Mouse (Mus musculus) bone marrow, adult 2 months (tissue): ENCODE results near the gene Met. TPM values are rescaled to one million over a fixed set of nuclear protein-coding genes. Genes with fewer than 3 reads are reported as not detected.

ENCODE experiments used
- H3K27ac ChIP-seq: fragments of 200-500 bp; 2 replicates; pipeline ENCODE4 v1.5.1; 2012; ENCODE audit warnings: low read depth, mild to moderate bottlenecking, control low read depth, inconsistent platforms, low read length; ENCODE audit not compliant: control insufficient read depth, poor library complexity, insufficient read depth
- H3K4me1 ChIP-seq: fragments of 200-500 bp; 2 replicates; pipeline ENCODE4 v1.6.1; 2011; ENCODE audit warnings: low read length; ENCODE audit not compliant: control insufficient read depth, insufficient read depth
- H3K4me3 ChIP-seq: fragments of 200-500 bp; replicated peaks from 2 replicates; pipeline ENCODE3; 2011; ENCODE audit warnings: mild to moderate bottlenecking, low read depth, low read length, control low read depth; ENCODE audit not compliant: control insufficient read depth
- CTCF ChIP-seq: fragments of 200-500 bp; IDR thresholded peaks from 2 replicates; pipeline ENCODE4 v1.5.1; 2011; ENCODE audit warnings: low read length, control low read depth; ENCODE audit not compliant: control insufficient read depth, insufficient read depth
- POLR2A ChIP-seq: fragments of 200-500 bp; IDR thresholded peaks from 2 replicates; pipeline ENCODE4 v1.6.1; 2011; ENCODE audit warnings: low read depth, mild to moderate bottlenecking, control low read depth, low read length, borderline replicate concordance; ENCODE audit not compliant: control insufficient read depth
- WGBS: fragments of 180-500 bp; shearing (Covaris S2); methylation state at CpG from one replicate; pipeline ENCODE4 v1.1.7; 2018; 5-methylcytosine and 5-hydroxymethylcytosine counted together
- polyA plus RNA-seq: library from polyadenylated mRNA; stranded (reverse); fragments of >200 nt; gene quantifications from 2 replicates; pipeline ENCODE4 v1.2.4, GENCODE M21; 2011; ENCODE audit warnings: low replicate concordance; ENCODE audit not compliant: missing spikeins, insufficient read depth, insufficient read length

The Met gene
- polyA plus RNA-seq, 1 experiment = 5.3 TPM

- WGBS = 84% methylated on average over 5 of the region's 5 CpGs
- Histone ChIP-seq H3K4me1 (no peaks in the 10 kb centered on the region), H3K4me3 (no peak overlapping the region), H3K27ac (no peak overlapping the region)
- TF ChIP-seq CTCF (no peak), POLR2A (no peak)
Measured at GRCm38 (mm10) chr6:17546825-17547224, 83.2 kb downstream of the Met start.

DNA sequence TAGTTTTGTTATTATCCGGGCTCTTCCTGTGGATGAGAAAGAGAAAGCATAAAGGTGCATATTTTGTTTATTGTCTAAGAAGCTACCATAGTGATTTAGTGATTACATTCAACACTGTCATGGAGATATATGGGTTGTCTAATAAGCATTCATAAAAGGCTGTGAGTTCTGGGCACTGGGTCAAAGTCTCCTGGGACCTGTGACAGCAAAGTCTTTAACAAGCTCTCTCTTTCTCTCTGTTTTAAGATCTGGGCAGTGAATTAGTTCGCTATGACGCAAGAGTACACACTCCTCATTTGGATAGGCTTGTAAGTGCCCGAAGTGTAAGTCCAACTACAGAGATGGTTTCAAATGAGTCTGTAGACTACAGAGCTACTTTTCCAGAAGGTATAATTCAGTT is 85.2 kb downstream of the Met start:
- no peak for TF ChIP-seq POLR2A
- TF ChIP-seq CTCF = no peak
- WGBS = 82% methylated on average over 4 of the region's 4 CpGs
- no peak overlapping the region for H3K4me3 ChIP-seq

GRCm38 (mm10) chr6:17549645-17550044 is 86.0 kb downstream of the Met start:
- Histone ChIP-seq H3K4me1 (no peaks in the 10 kb centered on the region), H3K27ac (no peak overlapping the region), H3K4me3 (no peak overlapping the region)
- no peak for TF ChIP-seq CTCF
- TF ChIP-seq POLR2A = no peak
- WGBS = 71% methylated on average over 3 of the region's 3 CpGs

More for the DNA sequence above, 85.2 kb downstream of the Met start:
- Histone ChIP-seq H3K4me1 (no peaks in the 10 kb centered on the region), H3K27ac (no peak overlapping the region)

DNA sequence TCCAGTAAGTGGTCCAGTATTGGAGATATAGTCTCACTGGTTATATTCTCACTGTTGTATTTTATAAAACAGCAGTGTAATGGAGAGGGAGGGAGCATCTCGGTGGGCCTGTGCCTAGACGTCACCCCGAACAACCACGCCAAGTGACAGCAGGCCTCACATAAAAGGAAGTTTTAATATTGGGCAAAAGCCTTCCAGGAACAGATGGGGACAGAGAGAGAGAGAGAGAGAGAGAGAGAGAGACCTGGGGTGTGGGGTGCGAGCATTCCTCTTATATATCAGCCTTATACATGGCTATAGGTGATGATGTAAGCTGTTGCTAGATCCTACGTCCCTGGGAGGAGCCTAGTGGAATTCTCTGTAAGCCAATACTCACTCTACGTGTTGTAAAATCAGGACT is 90.7 kb downstream of the Met start:
- Histone ChIP-seq H3K27ac (no peak overlapping the region), H3K4me1 (no peaks in the 10 kb centered on the region), H3K4me3 (no peak overlapping the region)
- 79% methylated on average over 7 of the region's 7 CpGs for WGBS
- TF ChIP-seq CTCF (no peak), POLR2A (no peak)

- Histone ChIP-seq H3K27ac (no peak overlapping the region), H3K4me3 (no peak overlapping the region), H3K4me1 (no peaks in the 10 kb centered on the region)
- no peak for TF ChIP-seq CTCF
- TF ChIP-seq POLR2A = no peak
- 83% methylated on average over 3 of the region's 3 CpGs for WGBS
Measured at GRCm38 (mm10) chr6:17554757-17555156, 91.2 kb downstream of the Met start.

DNA sequence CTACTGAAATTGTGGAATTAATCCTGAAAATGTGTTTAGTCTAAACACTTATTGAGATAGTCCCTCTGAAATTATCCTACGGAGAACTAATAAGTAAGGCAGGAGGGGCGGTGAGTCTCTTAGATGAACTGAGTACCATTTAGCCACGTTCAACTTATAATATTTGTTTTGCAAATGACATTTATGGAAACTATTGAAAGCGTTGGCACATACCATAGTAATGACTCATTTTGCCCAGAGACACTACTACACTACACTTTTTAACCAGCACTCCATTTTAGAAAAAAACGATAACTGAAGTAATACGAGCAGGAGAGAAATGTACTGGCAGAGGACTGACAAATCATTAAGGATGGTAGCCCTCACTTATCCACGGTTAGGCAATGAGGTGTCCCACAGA is 92.1 kb downstream of the Met start:
- Histone ChIP-seq H3K4me3 (no peak overlapping the region), H3K27ac (no peak overlapping the region), H3K4me1 (no peaks in the 10 kb centered on the region)
- TF ChIP-seq POLR2A = no peak
- TF ChIP-seq CTCF = no peak
- WGBS = 82% methylated on average over 7 of the region's 7 CpGs

DNA sequence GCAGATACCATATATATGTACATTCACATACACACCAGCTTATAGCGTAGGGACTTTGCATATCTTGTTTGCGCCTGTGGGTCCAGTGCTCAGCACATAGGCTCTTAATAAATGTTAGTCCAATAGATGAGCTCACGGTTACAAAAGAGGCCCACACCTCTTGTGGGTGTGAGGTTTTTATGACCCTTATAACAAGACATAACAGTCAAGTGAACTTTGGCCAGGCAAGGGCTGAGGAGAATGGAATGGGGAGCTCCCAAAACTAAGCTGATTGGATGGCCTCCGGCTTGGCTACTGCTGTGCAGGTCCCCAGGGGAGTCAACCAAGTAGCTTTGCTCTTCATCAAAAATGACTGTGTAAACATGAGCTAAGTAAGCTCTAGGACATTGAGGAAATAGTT is 96.1 kb downstream of the Met start:
- H3K4me1 ChIP-seq = no peaks in the 10 kb centered on the region
- TF ChIP-seq CTCF (no peak), POLR2A (no peak)
- H3K27ac ChIP-seq = no peak overlapping the region
- WGBS = 82% methylated on average over 4 of the region's 4 CpGs
- H3K4me3 ChIP-seq = no peak overlapping the region

DNA sequence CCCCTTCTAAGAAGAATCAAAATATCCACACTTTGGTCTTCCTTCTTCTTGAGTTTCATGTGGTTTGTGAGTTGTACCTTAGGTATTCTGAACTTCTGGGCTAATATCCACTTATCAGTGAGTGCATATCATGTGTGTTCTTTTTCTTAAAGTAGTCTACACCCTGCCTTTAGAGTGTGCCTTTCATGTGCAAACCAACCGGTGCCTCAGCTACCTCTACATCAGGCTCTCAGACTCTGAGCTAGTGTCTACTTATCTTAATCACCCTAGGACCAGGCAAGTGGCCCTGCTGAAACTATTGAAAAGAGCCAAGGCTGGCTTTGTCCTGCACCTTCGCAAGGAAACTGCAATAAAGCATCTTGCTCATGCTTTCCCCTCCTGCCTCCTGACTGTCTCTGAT is 97.7 kb downstream of the Met start:
- no peak overlapping the region for H3K4me3 ChIP-seq
- H3K27ac ChIP-seq = no peak overlapping the region
- TF ChIP-seq CTCF = no peak
- TF ChIP-seq POLR2A = no peak
- H3K4me1 ChIP-seq = no peaks in the 10 kb centered on the region
- WGBS = 71% methylated on average over 2 of the region's 2 CpGs

GRCm38 (mm10) chr6:17561886-17562285 is 98.3 kb downstream of the Met start:
- 76% methylated on average over 3 of the region's 3 CpGs for WGBS
- Histone ChIP-seq H3K27ac (no peak overlapping the region), H3K4me3 (no peak overlapping the region), H3K4me1 (no peaks in the 10 kb centered on the region)
- TF ChIP-seq POLR2A (no peak), CTCF (no peak)
